Mouse (Mus musculus): Measurements from ENCODE around the gene Ankrd39. TPM values are rescaled to one million over a fixed set of nuclear protein-coding genes. Genes with fewer than 3 reads are reported as not detected.
A peak's percentile ranks its signal among the peaks of the same experiment; 100 is the strongest.

The Ankrd39 gene
- 22.3 and 28.5 TPM in 2 replicates for polyA plus RNA-seq (2014; fragmentation: Nextera tagmentation; extraction: Ambion mirVana)

DNA sequence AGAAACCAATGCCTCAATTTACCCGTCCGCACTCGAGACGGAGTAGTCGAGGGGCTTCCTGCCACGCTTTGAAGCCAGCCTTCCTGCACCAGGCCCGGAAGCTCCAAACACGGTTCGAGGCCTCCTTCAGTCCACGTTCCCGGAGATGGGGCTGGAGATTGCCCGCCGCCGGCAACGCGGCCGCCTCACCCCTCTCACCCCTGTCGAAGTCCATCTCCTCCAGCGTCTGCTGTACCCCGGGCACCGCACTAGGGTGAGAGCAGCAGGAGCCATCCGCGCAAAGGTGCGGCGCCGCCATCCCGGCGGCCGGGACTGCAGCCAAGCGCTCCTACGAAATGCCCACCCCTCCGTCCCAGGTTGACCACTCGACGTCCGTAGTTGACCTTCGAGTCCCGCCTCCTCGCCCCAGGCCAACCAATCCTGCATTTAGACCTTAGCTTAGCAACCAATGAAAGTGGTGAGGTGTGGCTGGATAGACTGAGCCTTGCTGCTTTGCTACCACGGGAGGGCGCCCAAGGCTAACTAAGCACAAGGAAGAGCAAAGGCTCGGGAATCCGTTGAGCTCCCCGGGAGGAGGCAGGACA, at the start of gene Ankrd39:
TSS of gene Ankrd39 (minus strand) at position 558 of the 584 bp plus-strand sequence.
- Histone ChIP-seq H3K36me3 (ENCODE audit: control insufficient read depth, insufficient read depth, low read length) (peaks cover 40% of the 10 kb centered on the region), H3K27me3 (ENCODE audit: control insufficient read depth, insufficient read depth, low read length) (no peaks in the 10 kb centered on the region), H3K9ac (replicated peaks; ENCODE audit: low read length) (peak within 1 kb of the TSS; percentile 77), H3K4me2 (ENCODE audit: low read length) (peak within 1 kb of the TSS; percentile 72), H3K27ac (replicated peaks; ENCODE audit: low read depth, low read length) (peak within 1 kb of the TSS; percentile 85), H3K9me3 (ENCODE audit: control insufficient read depth, low read length) (no peaks in the 10 kb centered on the region), H3K4me1 (ENCODE audit: control insufficient read depth, insufficient read depth, low read length) (peaks cover 17% of the 10 kb centered on the region), H3K4me3 (replicated peaks; ENCODE audit: low read depth, low read length) (peak within 1 kb of the TSS; percentile 57)
- peak; percentile 95 for ATAC-seq (ENCODE audit: low FRiP score, low TSS enrichment)
- under 1% methylated on average over 43 of the region's 43 CpGs for WGBS
- DNase-seq, result peak; percentile 98

DNA sequence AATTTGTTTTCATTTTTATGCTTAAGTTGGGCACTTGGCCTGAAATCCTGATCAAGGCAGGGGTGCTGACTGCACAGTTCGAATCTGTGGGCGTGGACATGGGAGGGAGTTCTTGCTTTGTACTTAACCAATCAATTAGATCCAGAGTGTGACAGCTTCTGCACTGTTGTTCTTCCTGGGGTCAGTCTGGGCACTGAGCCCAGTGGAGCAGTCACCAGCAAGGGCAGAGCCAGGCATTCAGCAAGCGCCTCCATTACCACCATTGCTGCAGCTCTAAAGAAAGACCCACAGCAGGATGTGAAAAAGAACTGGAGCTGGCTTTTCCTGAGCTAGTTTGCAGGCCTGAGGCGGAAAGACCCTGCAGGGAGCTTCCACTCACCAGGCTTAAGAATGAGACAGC, 48.9 kb upstream of the Ankrd39 start:
- Histone ChIP-seq H3K9ac (replicated peaks; ENCODE audit: low read length) (no peak overlapping the region), H3K4me3 (replicated peaks; ENCODE audit: low read depth, low read length) (no peak overlapping the region), H3K4me1 (ENCODE audit: control insufficient read depth, insufficient read depth, low read length) (no peaks in the 10 kb centered on the region), H3K36me3 (ENCODE audit: control insufficient read depth, insufficient read depth, low read length) (no peaks in the 10 kb centered on the region), H3K27me3 (ENCODE audit: control insufficient read depth, insufficient read depth, low read length) (no peaks in the 10 kb centered on the region), H3K9me3 (ENCODE audit: control insufficient read depth, low read length) (no peaks in the 10 kb centered on the region), H3K27ac (replicated peaks; ENCODE audit: low read depth, low read length) (peak overlapping the region; percentile 45; the same call in 1 of the 2 replicates), H3K4me2 (ENCODE audit: low read length) (no peak overlapping the region)
- ATAC-seq (ENCODE audit: low FRiP score, low TSS enrichment) (peak; percentile 77), DNase-seq (peak; percentile 71)
- WGBS, result 7% methylated on average over 4 of the region's 4 CpGs

DNA sequence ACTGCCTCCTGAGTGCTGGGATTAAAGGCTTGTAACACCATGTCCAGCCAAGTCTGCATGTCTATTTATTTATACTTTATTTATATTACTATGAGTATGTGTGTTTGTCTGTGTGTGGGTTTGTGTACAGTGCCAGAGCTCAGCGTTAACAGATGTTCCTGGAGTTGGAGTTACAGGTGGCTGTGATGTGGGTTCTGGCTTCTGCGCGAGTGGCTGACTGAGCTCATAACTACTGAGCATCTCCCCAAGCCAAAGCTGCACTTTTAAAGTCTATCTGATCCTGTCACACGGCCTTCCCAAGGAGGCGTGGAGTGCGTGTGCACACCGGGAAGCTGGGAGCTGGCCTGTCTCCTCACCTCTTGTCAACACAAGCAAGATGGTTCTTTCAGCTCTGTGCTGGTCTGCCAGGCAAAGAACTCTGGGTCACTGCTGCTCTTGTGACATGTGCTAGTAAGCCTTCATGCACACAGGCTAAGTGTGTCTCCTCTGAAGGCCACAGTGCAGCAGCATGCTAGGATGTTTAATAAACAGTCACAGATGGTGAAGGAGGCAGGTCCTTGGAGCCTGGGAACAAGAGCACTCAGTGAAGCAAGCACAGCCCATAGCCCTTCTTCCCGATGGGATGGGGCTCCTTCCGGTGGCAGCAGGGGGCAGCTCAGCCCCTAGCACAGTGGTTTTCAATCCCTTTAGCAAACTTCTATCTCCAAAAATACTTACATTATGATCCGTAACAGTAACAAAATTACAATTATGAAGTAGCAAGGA, 48.1 kb upstream of the Ankrd39 start:
- Histone ChIP-seq H3K27ac (replicated peaks; ENCODE audit: low read depth, low read length) (0 out of 2 replicates have a peak overlapping the region, but pooled peaks have one; percentile 5), H3K36me3 (ENCODE audit: control insufficient read depth, insufficient read depth, low read length) (no peaks in the 10 kb centered on the region), H3K27me3 (ENCODE audit: control insufficient read depth, insufficient read depth, low read length) (no peaks in the 10 kb centered on the region), H3K9ac (replicated peaks; ENCODE audit: low read length) (no peak overlapping the region), H3K4me2 (ENCODE audit: low read length) (no peak overlapping the region), H3K9me3 (ENCODE audit: control insufficient read depth, low read length) (no peaks in the 10 kb centered on the region), H3K4me3 (replicated peaks; ENCODE audit: low read depth, low read length) (no peak overlapping the region), H3K4me1 (ENCODE audit: control insufficient read depth, insufficient read depth, low read length) (no peaks in the 10 kb centered on the region)
- DNase-seq (no peak), ATAC-seq (ENCODE audit: low FRiP score, low TSS enrichment) (no peak; the same call in 1 of the 2 replicates)
- 57% methylated on average over 10 of the region's 10 CpGs for WGBS

GRCm38 (mm10) chr1:36593099-36593498, 45.9 kb upstream of the Ankrd39 start:
- DNase-seq (no peak), ATAC-seq (ENCODE audit: low FRiP score, low TSS enrichment) (no peak)
- Histone ChIP-seq H3K4me2 (ENCODE audit: low read length) (no peak overlapping the region), H3K9me3 (ENCODE audit: control insufficient read depth, low read length) (no peaks in the 10 kb centered on the region), H3K4me1 (ENCODE audit: control insufficient read depth, insufficient read depth, low read length) (0 out of 2 replicates have a peak, but pooled peaks cover 5% of the 10 kb centered on the region), H3K27me3 (ENCODE audit: control insufficient read depth, insufficient read depth, low read length) (no peaks in the 10 kb centered on the region), H3K4me3 (replicated peaks; ENCODE audit: low read depth, low read length) (no peak overlapping the region), H3K36me3 (ENCODE audit: control insufficient read depth, insufficient read depth, low read length) (no peaks in the 10 kb centered on the region), H3K9ac (replicated peaks; ENCODE audit: low read length) (no peak overlapping the region), H3K27ac (replicated peaks; ENCODE audit: low read depth, low read length) (no peak overlapping the region)
- 11% methylated on average over 1 of the region's 1 CpGs for WGBS

- DNase-seq (no peak), ATAC-seq (ENCODE audit: low FRiP score, low TSS enrichment) (no peak)
- Histone ChIP-seq H3K27me3 (ENCODE audit: control insufficient read depth, insufficient read depth, low read length) (no peaks in the 10 kb centered on the region), H3K36me3 (ENCODE audit: control insufficient read depth, insufficient read depth, low read length) (no peaks in the 10 kb centered on the region), H3K4me2 (ENCODE audit: low read length) (no peak overlapping the region), H3K9ac (replicated peaks; ENCODE audit: low read length) (no peak overlapping the region), H3K4me1 (ENCODE audit: control insufficient read depth, insufficient read depth, low read length) (0 out of 2 replicates have a peak, but pooled peaks cover 5% of the 10 kb centered on the region), H3K4me3 (replicated peaks; ENCODE audit: low read depth, low read length) (no peak overlapping the region), H3K27ac (replicated peaks; ENCODE audit: low read depth, low read length) (no peak overlapping the region), H3K9me3 (ENCODE audit: control insufficient read depth, low read length) (no peaks in the 10 kb centered on the region)
- 90% methylated on average over 2 of the region's 2 CpGs for WGBS
Measured at GRCm38 (mm10) chr1:36591408-36591807, 44.2 kb upstream of the Ankrd39 start.

DNA sequence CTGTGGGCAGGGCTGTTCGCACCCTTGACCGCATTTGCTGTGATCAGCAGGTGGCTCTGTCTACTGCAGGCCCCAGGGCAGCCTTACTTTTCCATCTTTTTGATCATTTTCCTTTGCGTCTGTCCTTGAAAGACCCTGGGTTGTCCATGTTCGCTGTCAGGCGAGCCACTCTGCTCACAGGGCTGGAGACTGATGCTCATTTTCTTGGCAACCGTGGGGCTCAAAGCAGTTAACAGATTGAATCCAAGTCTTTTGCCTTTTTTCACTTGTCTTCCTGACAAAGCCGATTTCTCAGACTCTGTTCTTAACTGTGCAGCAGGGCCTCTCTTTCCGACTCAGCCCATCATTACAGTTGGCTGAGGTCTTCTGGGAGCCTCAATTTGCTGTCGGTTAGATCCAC, 43.4 kb upstream of the Ankrd39 start:
- no peak for DNase-seq
- no peak for ATAC-seq (ENCODE audit: low FRiP score, low TSS enrichment)
- Histone ChIP-seq H3K9me3 (ENCODE audit: control insufficient read depth, low read length) (no peaks in the 10 kb centered on the region), H3K36me3 (ENCODE audit: control insufficient read depth, insufficient read depth, low read length) (no peaks in the 10 kb centered on the region), H3K27me3 (ENCODE audit: control insufficient read depth, insufficient read depth, low read length) (no peaks in the 10 kb centered on the region), H3K9ac (replicated peaks; ENCODE audit: low read length) (no peak overlapping the region), H3K4me2 (ENCODE audit: low read length) (no peak overlapping the region), H3K4me1 (ENCODE audit: control insufficient read depth, insufficient read depth, low read length) (0 out of 2 replicates have a peak, but pooled peaks cover 5% of the 10 kb centered on the region), H3K4me3 (replicated peaks; ENCODE audit: low read depth, low read length) (no peak overlapping the region), H3K27ac (replicated peaks; ENCODE audit: low read depth, low read length) (no peak overlapping the region)
- 54% methylated on average over 9 of the region's 9 CpGs for WGBS

DNA sequence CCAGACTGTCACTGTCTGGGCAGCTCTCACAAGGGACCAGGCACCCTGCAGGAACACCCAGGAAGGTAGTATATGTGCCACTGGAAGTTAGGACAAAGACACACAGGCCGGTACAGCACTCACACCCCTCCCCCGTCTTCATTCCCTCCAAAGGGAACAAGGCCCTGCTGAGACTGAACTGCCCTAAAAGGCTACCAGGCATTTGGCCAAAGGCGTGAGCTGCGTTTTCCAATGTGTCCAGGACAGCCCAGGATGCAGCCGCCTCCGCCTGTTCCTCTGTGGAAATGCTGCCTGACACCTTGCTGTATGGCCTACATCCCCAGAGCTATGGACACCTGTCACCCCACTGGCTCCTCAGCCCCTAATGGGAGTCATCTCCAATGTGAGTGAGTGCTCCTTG, 42.2 kb upstream of the Ankrd39 start:
- H3K4me1 ChIP-seq (ENCODE audit: control insufficient read depth, insufficient read depth, low read length), result 0 out of 2 replicates have a peak, but pooled peaks cover 5% of the 10 kb centered on the region
- WGBS, result 50% methylated on average over 6 of the region's 6 CpGs
- H3K4me2 ChIP-seq (ENCODE audit: low read length), result no peak overlapping the region
- ATAC-seq (ENCODE audit: low FRiP score, low TSS enrichment) (no peak), DNase-seq (peak; percentile 32)
- H3K9me3 ChIP-seq (ENCODE audit: control insufficient read depth, low read length), result no peaks in the 10 kb centered on the region
- H3K9ac ChIP-seq (replicated peaks; ENCODE audit: low read length), result no peak overlapping the region
- H3K4me3 ChIP-seq (replicated peaks; ENCODE audit: low read depth, low read length), result no peak overlapping the region
- no peaks in the 10 kb centered on the region for H3K27me3 ChIP-seq (ENCODE audit: control insufficient read depth, insufficient read depth, low read length)
- no peaks in the 10 kb centered on the region for H3K36me3 ChIP-seq (ENCODE audit: control insufficient read depth, insufficient read depth, low read length)
- H3K27ac ChIP-seq (replicated peaks; ENCODE audit: low read depth, low read length), result no peak overlapping the region

DNA sequence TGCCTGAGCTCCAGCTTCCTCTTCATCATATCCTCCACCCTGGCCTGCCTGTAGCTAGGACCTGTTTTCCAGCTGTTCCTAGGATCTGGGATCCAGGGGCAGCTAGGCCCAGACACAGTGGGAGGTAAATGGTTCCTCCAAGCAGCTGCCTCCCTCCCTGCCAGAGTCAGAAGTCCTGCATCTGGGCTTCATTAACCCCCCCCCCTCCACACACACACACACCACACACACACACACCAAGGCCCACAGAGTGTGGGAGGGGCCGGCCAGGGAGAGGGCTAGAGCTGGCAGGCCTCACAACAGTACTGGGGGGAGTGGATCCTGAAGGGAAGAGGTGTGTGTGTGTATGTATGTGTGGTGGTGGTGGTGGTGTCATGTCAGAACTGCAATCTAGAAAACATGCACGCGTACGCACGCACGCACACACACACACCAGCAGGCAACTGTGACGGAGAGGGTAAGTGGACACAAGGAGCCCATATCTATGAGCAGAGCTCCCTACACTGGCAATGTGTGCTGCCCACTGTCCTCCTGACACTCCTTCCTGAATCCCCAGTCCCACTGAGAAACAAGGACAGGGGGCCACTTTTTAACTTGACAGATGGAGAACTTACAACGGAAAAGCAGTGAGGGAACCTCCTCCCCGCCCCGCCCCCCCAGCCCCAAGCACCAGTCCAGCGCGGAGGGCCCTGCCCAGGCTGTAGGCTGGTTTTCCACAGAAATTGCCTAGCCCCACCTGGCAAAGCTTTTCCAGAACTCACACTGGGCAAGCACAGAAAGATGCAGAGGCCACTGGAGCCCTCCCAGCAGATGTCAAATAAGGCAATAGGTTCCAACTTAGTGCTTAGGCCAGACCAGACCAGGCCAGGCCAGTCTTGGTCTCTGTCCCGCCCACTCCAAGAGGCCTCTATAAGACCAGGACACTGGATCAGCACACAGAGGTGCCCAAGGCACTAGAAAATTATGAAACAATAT, 41.5 kb upstream of the Ankrd39 start:
- no peaks in the 10 kb centered on the region for H3K27me3 ChIP-seq (ENCODE audit: control insufficient read depth, insufficient read depth, low read length)
- H3K4me1 ChIP-seq (ENCODE audit: control insufficient read depth, insufficient read depth, low read length), result 0 out of 2 replicates have a peak, but pooled peaks cover 5% of the 10 kb centered on the region
- H3K27ac ChIP-seq (replicated peaks; ENCODE audit: low read depth, low read length), result no peak overlapping the region
- no peak overlapping the region for H3K4me3 ChIP-seq (replicated peaks; ENCODE audit: low read depth, low read length)
- H3K9ac ChIP-seq (replicated peaks; ENCODE audit: low read length), result no peak overlapping the region
- H3K4me2 ChIP-seq (ENCODE audit: low read length), result no peak overlapping the region
- 76% methylated on average over 13 of the region's 13 CpGs for WGBS
- ATAC-seq (ENCODE audit: low FRiP score, low TSS enrichment) (peak; percentile 46), DNase-seq (no peak)
- no peaks in the 10 kb centered on the region for H3K9me3 ChIP-seq (ENCODE audit: control insufficient read depth, low read length)
- H3K36me3 ChIP-seq (ENCODE audit: control insufficient read depth, insufficient read depth, low read length), result no peaks in the 10 kb centered on the region
